Mouse (Mus musculus) liver, adult (tissue): ENCODE measurements at regions not wholly inside any gene's neighbourhood (a gene's known extent, or its start where the extent isn't known, plus 50 kb on each side); places are given as distances from the start of the nearest gene placed in this dataset.

Source experiments
- GATA4 ChIP-seq: IDR thresholded peaks from 2 replicates; pipeline ENCODE4 v1.6.1; 2014; ENCODE audit warnings: mild to moderate bottlenecking, low read length; ENCODE audit not compliant: insufficient replicate concordance

GRCm38 (mm10) chrX:169608551-169608950 lies 76.4 kb upstream of the Mid1 start:
- peak; percentile 89 for TF ChIP-seq GATA4
